Mouse (Mus musculus) embryonic facial prominence, embryonic 13.5 days (tissue): ENCODE data around the gene Kng1. TPM values are rescaled to one million over a fixed set of nuclear protein-coding genes. Genes with fewer than 3 reads are reported as not detected.
"Not testable (repeated sequence)": the region's sequence is repeated elsewhere in the genome, so short reads cannot be mapped to it uniquely, and the experiment has no call there.

Experiments used
- ATAC-seq: fragments of 200-750 bp; cut with Nextera tagmentation; 2 replicates; pipeline ENCODE4 v1.8.0; 2017; ENCODE audit warnings: low read depth; ENCODE audit not compliant: insufficient number of reproducible peaks, insufficient read depth, low FRiP score, low TSS enrichment
- H3K27ac ChIP-seq: fragments of 300-500 bp; sonication (generic); 2 replicates; pipeline ENCODE4 v1.5.1; 2015; ENCODE audit warnings: moderate library complexity, mild to moderate bottlenecking, inconsistent platforms
- H3K27me3 ChIP-seq: fragments of 300-500 bp; sonication (generic); 2 replicates; pipeline ENCODE4 v1.6.1; 2015; ENCODE audit warnings: mild to moderate bottlenecking, inconsistent platforms
- H3K36me3 ChIP-seq: fragments of 300-500 bp; sonication (generic); 2 replicates; pipeline ENCODE4 v1.6.1; 2015; ENCODE audit warnings: mild to moderate bottlenecking, inconsistent platforms
- H3K4me1 ChIP-seq: fragments of 300-500 bp; sonication (generic); 2 replicates; pipeline ENCODE4 v1.6.1; 2015; ENCODE audit warnings: inconsistent platforms
- H3K4me2 ChIP-seq: fragments of 300-500 bp; sonication (generic); 2 replicates; pipeline ENCODE4 v1.6.1; 2015; ENCODE audit warnings: moderate library complexity, mild to moderate bottlenecking, inconsistent platforms
- H3K4me3 ChIP-seq: fragments of 300-500 bp; sonication (generic); 2 replicates; pipeline ENCODE4 v1.5.1; 2015; ENCODE audit warnings: mild to moderate bottlenecking, inconsistent platforms
- H3K9ac ChIP-seq: fragments of 300-500 bp; sonication (generic); 2 replicates; pipeline ENCODE4 v1.6.1; 2015; ENCODE audit warnings: mild to moderate bottlenecking, inconsistent platforms
- H3K9me3 ChIP-seq: fragments of 300-500 bp; sonication (generic); 2 replicates; pipeline ENCODE4 v1.6.1; 2016; ENCODE audit warnings: inconsistent platforms
- WGBS: fragments of 180-500 bp; shearing (Covaris S2); methylation state at CpG from one replicate; pipeline ENCODE4 v1.1.7; 2015; ENCODE audit warnings: mixed read lengths; 5-methylcytosine and 5-hydroxymethylcytosine counted together
- polyA plus RNA-seq: library from polyadenylated mRNA; unstranded; fragments of >200 nt; fragmentation: Nextera tagmentation; extraction: Ambion mirVana; gene quantifications from 2 replicates; pipeline ENCODE4 v1.2.1, GENCODE M21; 2015

Kng1 gene
- polyA plus RNA-seq: 10.7 TPM in 1 of 2 replicates, not detected in the other

DNA sequence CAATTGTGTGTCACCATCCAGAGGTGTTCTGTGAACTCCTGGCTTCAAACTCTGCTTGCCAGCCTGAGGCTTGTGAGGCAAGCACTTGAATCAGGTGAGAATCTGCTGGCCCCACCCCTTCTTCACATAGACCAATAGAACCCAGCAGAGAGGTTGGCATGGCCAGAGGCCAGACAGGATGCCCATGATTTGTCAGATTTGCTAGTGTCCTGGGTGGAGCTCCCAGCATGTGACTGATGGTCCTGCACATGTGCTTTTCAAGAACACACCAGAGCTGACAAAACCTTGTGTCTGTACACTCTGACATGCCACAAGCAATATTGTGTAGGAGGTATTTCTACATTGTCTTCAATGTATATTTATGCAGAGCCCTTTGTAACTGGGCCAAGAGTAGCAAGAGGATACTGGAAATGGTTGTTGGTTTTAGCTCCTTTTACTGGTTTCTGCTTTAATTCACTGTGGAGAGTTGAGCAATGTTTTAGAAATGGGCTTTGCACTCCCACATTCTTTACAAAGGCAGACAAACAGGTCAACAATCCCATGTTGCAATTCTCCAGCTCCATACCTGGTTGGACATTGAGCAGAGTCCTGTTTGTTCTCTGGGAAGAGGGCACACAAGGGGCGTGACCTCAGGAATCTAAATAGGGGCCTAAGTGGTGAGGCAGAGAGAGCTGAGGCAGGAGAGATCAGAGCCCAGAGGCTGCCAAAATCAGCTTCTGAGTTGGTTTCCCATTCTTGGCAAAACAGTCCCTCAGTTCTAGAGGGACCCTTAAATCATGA lies at the start of gene Kng1:
Gene Kng1 (plus strand): TSS at position 198 of the 780 bp plus-strand sequence.
- 64% methylated on average over 1 of the region's 1 CpGs for WGBS
- not testable (repeated sequence) for H3K9me3 ChIP-seq, H3K27me3 ChIP-seq, H3K36me3 ChIP-seq, H3K9ac ChIP-seq, H3K27ac ChIP-seq, H3K4me1 ChIP-seq, H3K4me3 ChIP-seq, H3K4me2 ChIP-seq, ATAC-seq

DNA sequence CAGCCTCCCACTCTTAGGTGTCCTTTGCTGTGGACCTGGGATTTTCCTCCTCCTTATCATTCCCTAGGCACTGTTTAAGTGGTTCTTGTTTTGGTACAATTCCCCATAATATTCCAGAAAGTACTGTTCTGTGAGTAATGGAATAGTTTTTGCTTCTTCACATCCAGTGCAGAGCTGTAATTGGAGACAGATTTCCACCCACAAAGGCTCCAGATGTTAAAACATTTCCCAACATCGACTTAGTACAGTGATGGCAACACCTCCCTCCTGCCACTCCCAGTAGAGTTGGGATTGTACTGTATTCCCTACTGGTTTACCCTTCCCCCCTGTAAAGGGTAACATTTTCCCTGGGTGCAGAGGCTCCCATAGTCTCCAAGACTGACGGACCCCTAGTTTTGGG lies 43.9 kb upstream of the Kng1 start:
- not testable (repeated sequence) for H3K9me3 ChIP-seq, ATAC-seq, H3K9ac ChIP-seq, H3K36me3 ChIP-seq, H3K27me3 ChIP-seq, H3K27ac ChIP-seq, H3K4me1 ChIP-seq, H3K4me3 ChIP-seq, H3K4me2 ChIP-seq
- WGBS: 53% methylated on average over 2 of the region's 2 CpGs

DNA sequence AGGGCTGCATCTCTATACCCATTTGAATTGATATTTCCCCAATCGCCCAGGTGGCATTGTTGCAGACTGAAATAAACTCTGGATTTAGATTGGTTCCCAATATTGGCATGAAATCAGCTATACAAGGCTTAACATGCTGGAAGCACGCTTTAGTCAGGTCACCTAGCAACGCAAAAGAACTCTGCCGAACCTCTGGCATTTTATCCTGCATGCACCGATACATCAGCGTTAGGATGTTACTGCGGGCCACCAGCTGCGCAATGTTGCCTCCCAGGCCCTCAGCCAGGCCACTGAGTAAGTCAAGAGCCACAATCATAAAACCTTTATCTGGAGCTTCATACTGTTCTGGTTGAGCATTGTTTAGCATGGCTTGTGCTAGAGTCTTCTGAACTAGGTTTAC lies 43.0 kb upstream of the Kng1 start:
- not testable (repeated sequence) for H3K36me3 ChIP-seq, ATAC-seq, H3K4me1 ChIP-seq, H3K27me3 ChIP-seq, H3K9me3 ChIP-seq, H3K9ac ChIP-seq, H3K4me2 ChIP-seq, H3K27ac ChIP-seq, H3K4me3 ChIP-seq
- 81% methylated on average over 8 of the region's 8 CpGs for WGBS

DNA sequence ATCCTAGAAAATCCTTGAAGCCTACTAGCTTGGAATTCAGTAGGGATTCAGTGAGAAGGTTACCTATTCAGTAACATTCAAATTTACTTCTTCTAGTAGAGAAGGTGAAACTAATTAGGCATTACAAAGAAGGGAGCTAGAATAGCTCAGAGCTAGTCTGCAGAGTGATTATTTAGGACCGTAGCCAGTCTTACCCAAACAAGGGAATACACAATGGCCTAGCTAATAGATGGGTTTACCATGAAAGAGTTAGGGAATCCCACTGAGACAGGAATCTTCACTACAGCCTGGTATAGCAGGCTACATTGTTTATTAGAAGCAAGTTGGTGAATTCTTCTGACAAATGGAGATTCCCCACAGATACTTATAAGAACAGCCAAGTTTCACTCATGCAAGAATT lies 37.1 kb upstream of the Kng1 start:
- H3K4me3 ChIP-seq, H3K9me3 ChIP-seq, H3K9ac ChIP-seq, H3K27me3 ChIP-seq, H3K27ac ChIP-seq, ATAC-seq, H3K4me2 ChIP-seq, H3K4me1 ChIP-seq, H3K36me3 ChIP-seq: not testable (repeated sequence)
- 30% methylated on average over 1 of the region's 1 CpGs for WGBS

DNA sequence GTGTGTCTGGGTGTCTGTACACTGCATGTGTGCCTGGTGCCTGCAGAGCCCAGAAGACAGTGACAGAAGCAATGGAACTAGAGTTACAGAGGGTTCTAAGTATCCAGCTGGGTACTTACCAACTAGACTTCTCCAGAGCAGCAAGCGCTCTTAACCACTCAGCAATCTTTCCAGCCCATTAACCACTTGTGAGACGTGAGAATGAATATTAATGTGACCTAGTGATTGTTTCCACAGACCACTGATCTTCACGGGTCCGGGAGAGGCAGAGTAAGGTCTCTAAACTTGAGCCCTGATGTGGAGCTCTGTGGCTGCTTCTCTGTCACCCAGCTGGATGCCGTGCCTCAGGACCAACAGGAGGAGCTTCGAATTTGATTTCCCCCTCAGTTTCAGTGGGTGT lies 32.6 kb upstream of the Kng1 start:
- no peak for ATAC-seq
- no peak overlapping the region for H3K4me2 ChIP-seq
- no peaks in the 10 kb centered on the region for H3K27me3 ChIP-seq
- H3K27ac ChIP-seq: no peak overlapping the region
- H3K36me3 ChIP-seq: no peaks in the 10 kb centered on the region
- no peaks in the 10 kb centered on the region for H3K9me3 ChIP-seq
- 77% methylated on average over 6 of the region's 6 CpGs for WGBS
- no peak overlapping the region for H3K4me3 ChIP-seq
- H3K9ac ChIP-seq: no peak overlapping the region
- H3K4me1 ChIP-seq: no peaks in the 10 kb centered on the region

DNA sequence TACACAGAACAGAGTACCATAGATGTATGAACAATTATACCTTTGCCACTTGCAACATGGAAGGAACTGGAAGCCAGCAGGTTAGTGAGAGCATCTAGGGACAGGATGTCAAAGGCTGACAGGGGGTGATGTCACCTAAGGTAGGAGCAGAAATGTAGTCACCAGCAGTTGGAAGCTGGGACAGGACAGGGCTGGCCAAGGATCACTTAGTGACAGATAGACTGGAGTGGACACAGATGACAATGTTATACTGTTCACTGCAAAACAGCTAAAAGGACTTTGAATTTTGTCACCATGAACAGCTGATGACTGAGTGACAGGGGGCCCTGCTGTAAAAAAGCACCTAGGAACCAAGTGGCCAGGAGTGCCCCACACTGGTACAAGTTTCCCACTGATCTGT lies 31.1 kb upstream of the Kng1 start:
- H3K4me2 ChIP-seq: no peak overlapping the region
- H3K27ac ChIP-seq: no peak overlapping the region
- H3K9ac ChIP-seq: no peak overlapping the region
- no peaks in the 10 kb centered on the region for H3K36me3 ChIP-seq
- no peaks in the 10 kb centered on the region for H3K4me1 ChIP-seq
- no peak overlapping the region for H3K4me3 ChIP-seq
- no peaks in the 10 kb centered on the region for H3K9me3 ChIP-seq
- no peak for ATAC-seq
- H3K27me3 ChIP-seq: no peaks in the 10 kb centered on the region

DNA sequence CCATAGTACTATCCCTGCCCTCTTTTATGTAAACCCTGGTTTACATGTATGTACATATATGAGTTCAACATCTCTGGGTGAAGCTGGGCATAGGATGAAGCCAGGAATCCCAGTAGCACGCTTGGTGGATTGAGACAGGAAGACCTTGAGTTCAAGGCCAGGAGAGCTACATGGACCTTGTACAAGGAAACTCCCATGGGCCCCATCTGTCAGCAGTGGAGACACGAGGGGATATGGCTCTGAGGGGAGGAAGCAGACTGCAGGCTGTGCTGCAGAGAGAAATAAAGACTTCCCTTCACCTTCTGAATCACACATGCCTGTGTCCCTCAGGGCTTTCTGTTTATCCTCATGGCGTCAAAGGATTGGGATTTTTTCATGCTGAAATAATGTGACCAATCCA lies 30.3 kb upstream of the Kng1 start:
- H3K36me3 ChIP-seq, H3K4me2 ChIP-seq, ATAC-seq, H3K27me3 ChIP-seq, H3K9me3 ChIP-seq, H3K4me3 ChIP-seq, H3K9ac ChIP-seq, H3K4me1 ChIP-seq, H3K27ac ChIP-seq: not testable (repeated sequence)
- 43% methylated on average over 3 of the region's 3 CpGs for WGBS

DNA sequence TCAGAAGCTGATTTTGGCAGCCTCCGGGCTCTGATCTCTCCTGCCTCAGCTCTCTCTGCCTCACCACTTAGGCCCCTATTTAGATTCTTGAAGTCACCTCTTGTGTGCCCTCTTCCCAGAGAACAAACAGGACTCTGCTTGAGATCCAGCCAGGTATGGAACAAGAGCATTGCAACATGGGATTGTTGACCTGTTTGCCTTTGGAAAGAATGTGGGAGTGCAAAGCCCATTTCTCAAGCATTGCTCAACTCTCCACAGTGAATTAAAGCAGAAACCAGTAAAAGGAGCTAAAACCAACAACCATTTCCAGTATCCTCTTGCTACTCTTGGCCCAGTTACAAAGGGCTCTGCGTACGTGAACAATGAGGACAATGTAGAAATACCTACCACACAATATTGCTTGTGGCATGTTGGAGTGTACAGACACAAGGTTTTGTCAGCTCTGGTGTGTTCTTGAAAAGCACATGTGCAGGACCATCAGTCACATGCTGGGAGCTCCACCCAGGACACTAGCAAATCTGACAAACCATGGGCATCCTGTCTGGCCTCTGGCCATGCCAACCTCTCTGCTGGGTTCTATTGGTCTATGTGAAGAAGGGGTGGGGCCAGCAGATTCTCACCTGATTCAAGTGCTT lies 28.6 kb upstream of the Kng1 start, which contains the start of gene Kng2:
Gene Kng2 (minus strand): TSS at position 517 of the 635 bp plus-strand sequence.
- not testable (repeated sequence) for H3K9ac ChIP-seq, H3K9me3 ChIP-seq, H3K27ac ChIP-seq, H3K36me3 ChIP-seq, H3K4me2 ChIP-seq, H3K4me3 ChIP-seq, H3K4me1 ChIP-seq, ATAC-seq, H3K27me3 ChIP-seq
- WGBS: 88% methylated on average over 3 of the region's 3 CpGs

DNA sequence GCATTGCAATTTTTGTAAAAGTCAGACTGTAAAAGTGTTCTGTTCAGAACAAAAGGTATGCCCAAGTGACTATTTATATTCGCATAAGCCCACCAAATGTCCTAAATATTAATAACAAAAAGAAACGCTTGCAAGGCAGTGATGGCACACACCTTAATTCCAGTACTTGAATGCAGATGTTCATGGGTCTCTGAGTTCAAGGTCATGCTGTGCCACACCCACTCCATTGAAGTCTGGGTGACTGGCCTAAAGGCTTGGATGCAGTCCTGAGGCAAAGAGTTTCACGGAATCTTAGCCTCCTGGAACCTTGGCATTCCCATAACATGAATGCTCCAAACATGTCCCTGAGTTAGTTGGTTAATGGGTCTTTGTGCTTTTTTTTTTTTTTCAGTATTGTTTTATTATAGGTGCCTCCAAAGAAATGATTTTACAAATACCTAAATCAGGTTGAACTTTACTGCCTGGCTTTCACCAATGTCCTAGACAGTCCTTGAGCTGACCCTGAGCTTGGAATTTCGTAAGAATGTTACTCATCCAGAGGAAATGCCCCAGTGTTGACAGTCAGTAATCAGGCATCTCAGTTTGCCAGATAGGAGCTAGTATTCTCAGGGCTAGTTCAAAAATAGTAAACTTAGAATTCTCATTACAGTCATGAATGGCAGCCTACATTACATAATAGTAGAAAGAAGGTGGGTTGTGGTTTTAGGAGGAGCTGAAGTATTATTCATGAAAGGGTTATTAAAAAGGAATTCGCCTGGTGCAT lies 26.8 kb upstream of the Kng1 start:
- no peak overlapping the region for H3K9ac ChIP-seq
- WGBS: 81% methylated on average over 5 of the region's 5 CpGs
- no peak overlapping the region for H3K27ac ChIP-seq
- H3K4me3 ChIP-seq: no peak overlapping the region
- ATAC-seq: no peak
- H3K4me1 ChIP-seq: no peaks in the 10 kb centered on the region
- H3K9me3 ChIP-seq: no peaks in the 10 kb centered on the region
- no peak overlapping the region for H3K4me2 ChIP-seq
- H3K36me3 ChIP-seq: no peaks in the 10 kb centered on the region
- H3K27me3 ChIP-seq: no peaks in the 10 kb centered on the region

DNA sequence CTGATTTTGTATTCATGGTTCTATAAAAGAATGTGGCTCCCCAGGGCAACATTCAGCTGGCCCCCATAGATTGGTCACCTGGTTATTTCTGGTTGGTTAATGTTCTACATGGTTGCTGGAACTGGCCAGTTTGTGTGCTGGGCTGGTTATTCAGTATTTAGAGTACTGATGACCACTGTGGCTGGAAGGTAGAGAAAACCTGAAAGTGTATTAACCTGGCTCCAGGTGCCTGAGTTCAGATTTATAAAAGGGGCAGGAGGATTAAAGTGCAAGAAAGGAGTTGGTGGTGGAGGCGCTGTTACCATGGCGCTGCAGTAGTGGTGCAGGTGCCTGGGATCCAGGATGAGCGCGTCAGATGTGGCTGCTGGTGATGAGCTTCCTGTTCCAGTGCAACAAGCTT lies 24.0 kb upstream of the Kng1 start:
- Histone ChIP-seq H3K9ac (no peak overlapping the region), H3K27ac (no peak overlapping the region), H3K36me3 (no peaks in the 10 kb centered on the region), H3K4me3 (no peak overlapping the region), H3K27me3 (no peaks in the 10 kb centered on the region), H3K4me1 (no peaks in the 10 kb centered on the region), H3K9me3 (no peaks in the 10 kb centered on the region), H3K4me2 (no peak overlapping the region)
- 93% methylated on average over 4 of the region's 4 CpGs for WGBS
- ATAC-seq: no peak

DNA sequence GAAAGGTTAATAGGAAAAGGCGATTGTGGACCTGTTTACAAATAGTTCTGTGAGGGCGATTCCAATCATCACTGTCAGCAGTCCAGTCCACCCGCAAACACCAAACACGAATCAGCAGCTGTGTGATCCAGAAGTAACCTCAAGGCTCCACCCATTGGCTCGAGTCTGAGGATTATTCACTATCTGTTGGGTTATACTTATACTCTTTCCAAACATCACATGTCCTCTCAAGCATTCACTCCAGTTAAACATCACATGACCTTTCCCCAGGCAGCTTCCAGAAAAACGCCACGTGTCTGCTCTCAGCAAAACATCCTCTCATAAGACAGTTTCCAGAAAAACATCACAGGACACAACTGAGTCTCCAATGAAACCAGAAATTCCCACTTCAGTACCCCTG lies 19.9 kb upstream of the Kng1 start:
- Histone ChIP-seq H3K27ac (no peak overlapping the region), H3K4me2 (no peak overlapping the region), H3K36me3 (no peaks in the 10 kb centered on the region), H3K27me3 (no peaks in the 10 kb centered on the region), H3K4me3 (no peak overlapping the region), H3K4me1 (no peaks in the 10 kb centered on the region), H3K9me3 (no peaks in the 10 kb centered on the region), H3K9ac (no peak overlapping the region)
- WGBS: 76% methylated on average over 7 of the region's 7 CpGs
- ATAC-seq: no peak

DNA sequence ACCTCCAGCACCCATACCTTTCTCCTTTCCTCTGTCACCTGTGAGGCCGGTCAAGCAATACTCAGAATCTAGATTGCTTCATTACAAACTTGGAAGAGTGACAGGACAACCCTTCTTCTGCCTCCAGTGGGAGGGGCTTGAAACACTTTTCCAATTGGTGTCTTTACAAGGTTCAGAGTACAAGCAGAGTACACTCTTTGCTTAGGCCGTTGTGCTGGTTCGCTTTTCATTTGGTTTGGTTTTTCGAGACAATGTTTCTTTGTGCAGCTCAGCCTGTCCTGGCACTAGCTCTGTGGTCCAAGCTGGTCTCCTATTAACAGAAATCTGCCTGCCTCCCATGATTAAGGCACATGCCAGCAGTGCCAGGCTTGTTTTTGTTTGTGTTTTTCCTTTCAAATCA lies 18.4 kb upstream of the Kng1 start:
- ATAC-seq: no peak
- Histone ChIP-seq H3K27me3 (no peaks in the 10 kb centered on the region), H3K4me2 (no peak overlapping the region), H3K9me3 (no peaks in the 10 kb centered on the region), H3K4me3 (no peak overlapping the region), H3K27ac (no peak overlapping the region), H3K36me3 (no peaks in the 10 kb centered on the region), H3K9ac (no peak overlapping the region), H3K4me1 (no peaks in the 10 kb centered on the region)
- WGBS: 88% methylated on average over 4 of the region's 4 CpGs
